Mouse (Mus musculus) MEL (cell line): Measurements from ENCODE around the gene Slc5a5. TPM values are rescaled to one million over a fixed set of nuclear protein-coding genes. Genes with fewer than 3 reads are reported as not detected.

Experiments
- DNase-seq: peaks from one replicate; pipeline ENCODE4 v3.0.0; 2011; ENCODE audit warnings: low read depth, low spot score
- H3K27ac ChIP-seq: 2 replicates; pipeline ENCODE4 v1.5.1; 2012; ENCODE audit warnings: low read depth, mild to moderate bottlenecking, control low read depth, low read length, moderate library complexity; ENCODE audit not compliant: control insufficient read depth
- H3K27me3 ChIP-seq, 2 experiments: fragments of 150-350 bp in 1 of 2; sonication (generic) in 1 of 2; 2 replicates each; pipeline ENCODE4 v1.6.1; 2012; ENCODE audit warnings: low read length in 2 of 2, mild to moderate bottlenecking in 2 of 2, improper control_type of control experiment in 1 of 2, moderate library complexity in 1 of 2; ENCODE audit not compliant: insufficient read depth in 2 of 2, control insufficient read depth in 1 of 2
- H3K36me3 ChIP-seq, 2 experiments: 2 replicates each; pipeline ENCODE4 v1.6.1; 2012 to 2014; ENCODE audit warnings: low read length in 2 of 2, improper control_type of control experiment in 1 of 2, inconsistent platforms in 1 of 2, mild to moderate bottlenecking in 1 of 2; ENCODE audit not compliant: insufficient read depth in 2 of 2, control insufficient read depth in 1 of 2
- H3K4me1 ChIP-seq, 2 experiments: fragments of 150-350 bp in 1 of 2; sonication (generic) in 1 of 2; 2 replicates each; pipeline ENCODE4 v1.6.1; 2012; ENCODE audit warnings: low read length in 2 of 2, improper control_type of control experiment in 1 of 2, mild to moderate bottlenecking in 1 of 2; ENCODE audit not compliant: insufficient read depth in 2 of 2, control insufficient read depth in 1 of 2
- H3K4me3 ChIP-seq, 2 experiments: fragments of 150-350 bp in 1 of 2; sonication (generic) in 1 of 2; 2 replicates each; pipeline ENCODE4 v1.5.1; 2012; ENCODE audit warnings: low read depth in 2 of 2, low read length in 2 of 2, mild to moderate bottlenecking in 2 of 2, moderate library complexity in 2 of 2, control low read depth in 1 of 2, improper control_type of control experiment in 1 of 2; ENCODE audit not compliant: control insufficient read depth in 1 of 2, insufficient read depth in 1 of 2
- H3K79me2 ChIP-seq: 2 replicates; pipeline ENCODE4 v1.6.1; 2012; ENCODE audit warnings: mild to moderate bottlenecking, low read length, moderate library complexity; ENCODE audit not compliant: control insufficient read depth, poor library complexity, insufficient read depth
- H3K9ac ChIP-seq: 2 replicates; pipeline ENCODE4 v1.6.1; 2012; ENCODE audit warnings: low read depth, mild to moderate bottlenecking, control low read depth, low read length, moderate library complexity; ENCODE audit not compliant: control insufficient read depth, poor library complexity, severe bottlenecking
- H3K9me3 ChIP-seq: fragments of 150-350 bp; sonication (generic); replicated peaks from 2 replicates; pipeline ENCODE4 v1.6.1; 2012; ENCODE audit warnings: mild to moderate bottlenecking, low read length, improper control_type of control experiment, moderate library complexity; ENCODE audit not compliant: insufficient read depth
- BHLHE40 ChIP-seq: IDR thresholded peaks from 2 replicates; pipeline ENCODE4 v1.6.1; 2012; ENCODE audit warnings: low read depth, mild to moderate bottlenecking, inconsistent platforms, low read length, improper control_type of control experiment, borderline replicate concordance
- CHD2 ChIP-seq: IDR thresholded peaks from 2 replicates; pipeline ENCODE4 v1.6.1; 2011; ENCODE audit warnings: low read length, improper control_type of control experiment
- E2F4 ChIP-seq: IDR thresholded peaks from 2 replicates; pipeline ENCODE4 v1.6.1; 2011; ENCODE audit warnings: low read depth, low read length, improper control_type of control experiment, borderline replicate concordance
- ELF1 ChIP-seq: IDR thresholded peaks from 2 replicates; pipeline ENCODE4 v1.6.1; 2014; ENCODE audit warnings: low read depth, mild to moderate bottlenecking, inconsistent platforms, low read length, improper control_type of control experiment, moderate library complexity
- EP300 ChIP-seq, 2 experiments: IDR thresholded peaks; 2 replicates each; pipeline ENCODE4 v1.6.1; 2011; ENCODE audit warnings: improper control_type of control experiment in 2 of 2, low read length in 2 of 2, low read depth in 1 of 2, mild to moderate bottlenecking in 1 of 2
- GATA1 ChIP-seq: IDR thresholded peaks from 2 replicates; pipeline ENCODE4 v1.6.1; 2011; ENCODE audit warnings: low read depth, low read length, improper control_type of control experiment
- HCFC1 ChIP-seq: IDR thresholded peaks from 2 replicates; pipeline ENCODE4 v1.6.1; 2012; ENCODE audit warnings: low read depth, mild to moderate bottlenecking, inconsistent platforms, low read length, improper control_type of control experiment, moderate library complexity
- MAX ChIP-seq: IDR thresholded peaks from 2 replicates; pipeline ENCODE4 v1.6.1; 2011; ENCODE audit warnings: low read length, improper control_type of control experiment
- MEF2A ChIP-seq: IDR thresholded peaks from 2 replicates; pipeline ENCODE4 v1.6.1; 2014; ENCODE audit warnings: low read depth, mild to moderate bottlenecking, inconsistent platforms, low read length, improper control_type of control experiment; ENCODE audit not compliant: poor library complexity, insufficient replicate concordance, severe bottlenecking; ENCODE audit errors: extremely low read depth
- MXI1 ChIP-seq: IDR thresholded peaks from 2 replicates; pipeline ENCODE4 v1.6.1; 2011; ENCODE audit warnings: mild to moderate bottlenecking, low read depth, low read length, improper control_type of control experiment
- MYC ChIP-seq: IDR thresholded peaks from 2 replicates; pipeline ENCODE4 v1.6.1; 2011; ENCODE audit warnings: low read depth, mild to moderate bottlenecking, low read length, improper control_type of control experiment, moderate library complexity
- NRF1 ChIP-seq: IDR thresholded peaks from 2 replicates; pipeline ENCODE4 v1.6.1; 2014; ENCODE audit warnings: low read depth, mild to moderate bottlenecking, inconsistent platforms, low read length, improper control_type of control experiment, moderate library complexity; ENCODE audit not compliant: poor library complexity, insufficient read depth, severe bottlenecking
- POLR2AphosphoS2 ChIP-seq: IDR thresholded peaks from 2 replicates; pipeline ENCODE4 v1.6.1; 2011; ENCODE audit warnings: low read length, improper control_type of control experiment
- RCOR1 ChIP-seq: IDR thresholded peaks from 2 replicates; pipeline ENCODE4 v1.6.1; 2012; ENCODE audit warnings: low read depth, mild to moderate bottlenecking, inconsistent platforms, low read length, improper control_type of control experiment
- SIN3A ChIP-seq: IDR thresholded peaks from 2 replicates; pipeline ENCODE4 v1.6.1; 2012; ENCODE audit warnings: low read length, improper control_type of control experiment, inconsistent platforms
- SMC3 ChIP-seq: IDR thresholded peaks from 2 replicates; pipeline ENCODE4 v1.6.1; 2011; ENCODE audit warnings: low read depth, low read length, improper control_type of control experiment
- TAL1 ChIP-seq: IDR thresholded peaks from 2 replicates; pipeline ENCODE4 v1.6.1; 2012; ENCODE audit warnings: mild to moderate bottlenecking, inconsistent platforms, low read length, moderate library complexity, mixed read lengths
- TBP ChIP-seq: IDR thresholded peaks from 2 replicates; pipeline ENCODE4 v1.8.0; 2011; ENCODE audit warnings: low read depth, low read length, improper control_type of control experiment
- UBTF ChIP-seq: IDR thresholded peaks from 2 replicates; pipeline ENCODE4 v1.6.1; 2012; ENCODE audit warnings: low read depth, mild to moderate bottlenecking, inconsistent platforms, low read length, improper control_type of control experiment, moderate library complexity, borderline replicate concordance; ENCODE audit not compliant: insufficient read depth
- USF2 ChIP-seq, 2 experiments: IDR thresholded peaks; 2 replicates each; pipeline ENCODE4 v1.6.1; 2011 to 2012; ENCODE audit warnings: improper control_type of control experiment in 2 of 2, low read length in 2 of 2, borderline replicate concordance in 1 of 2, inconsistent platforms in 1 of 2, low read depth in 1 of 2, mild to moderate bottlenecking in 1 of 2; ENCODE audit not compliant: insufficient read depth in 1 of 2
- ZMIZ1 ChIP-seq: IDR thresholded peaks from 2 replicates; pipeline ENCODE4 v1.6.1; 2012; ENCODE audit warnings: low read depth, mild to moderate bottlenecking, inconsistent platforms, low read length, improper control_type of control experiment, moderate library complexity
- ZNF384 ChIP-seq: IDR thresholded peaks from 2 replicates; pipeline ENCODE4 v1.6.1; 2012; ENCODE audit warnings: low read depth, mild to moderate bottlenecking, inconsistent platforms, low read length, improper control_type of control experiment
- polyA plus RNA-seq, 2 experiments: library from polyadenylated mRNA; stranded (reverse) in 1 of 2; unstranded in 1 of 2; fragments of >175 nt in 1 of 2; fragments of >200 nt in 1 of 2; gene quantifications; 2 replicates each; pipeline versions ENCODE4 v1.2.1 to v1.2.4; 2012; ENCODE audit warnings: low replicate concordance in 2 of 2, low read depth in 1 of 2; ENCODE audit not compliant: insufficient read length in 2 of 2, insufficient read depth in 1 of 2, missing spikeins in 1 of 2
- total RNA-seq: library from RNA; depleted of rRNA; stranded (reverse); fragments of 300-350 nt; gene quantifications from 2 replicates; pipeline ENCODE4 v1.2.3, GENCODE M21; 2012

Slc5a5 gene
- total and polyA plus RNA-seq, 3 experiments, result 0.12 to 0.36 TPM; not detected in 1

DNA sequence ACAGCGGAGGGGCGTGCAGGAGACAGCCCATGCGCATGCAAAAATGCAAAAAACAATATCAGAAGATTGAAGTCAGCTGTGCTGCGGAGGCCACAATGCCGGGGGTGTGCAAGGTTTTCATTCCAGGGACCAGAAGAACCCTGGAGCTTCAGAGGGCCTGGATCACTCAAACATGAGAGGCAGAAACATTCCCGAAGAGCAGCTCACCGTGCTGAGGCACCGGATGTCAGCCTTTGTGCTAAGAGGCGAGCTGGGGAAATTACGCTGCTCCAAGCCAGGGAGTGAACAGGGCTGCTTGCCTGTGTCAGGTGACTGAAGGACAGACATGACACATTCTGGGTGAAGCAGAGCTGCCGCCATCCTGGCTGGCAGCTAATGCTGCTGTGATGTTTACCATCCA is 12.0 kb downstream of the Slc5a5 start:
- no peak for TF ChIP-seq POLR2AphosphoS2
- TF ChIP-seq NRF1, result no peak
- TF ChIP-seq SMC3, result no peak
- no peak for TF ChIP-seq UBTF
- no peak for TF ChIP-seq ZNF384
- TF ChIP-seq E2F4, result no peak
- TF ChIP-seq BHLHE40, result no peak
- no peak for TF ChIP-seq TBP
- TF ChIP-seq EP300 (IDR thresholded peaks at IDR 0.05; ENCODE audit: low read depth in 1 of 2, low read length in 2 of 2), result no peak
- no peak for TF ChIP-seq CHD2
- no peak for TF ChIP-seq RCOR1
- TF ChIP-seq MAX, result no peak
- TF ChIP-seq ELF1, result no peak
- no peak for TF ChIP-seq MYC
- TF ChIP-seq ZMIZ1, result no peak
- TF ChIP-seq HCFC1, result no peak
- TF ChIP-seq SIN3A, result no peak
- TF ChIP-seq MEF2A, result no peak
- no peak for TF ChIP-seq MXI1
- no peak for TF ChIP-seq GATA1
- Histone ChIP-seq H3K9me3 (no peaks in the 10 kb centered on the region), H3K36me3 (no peaks in the 10 kb centered on the region), H3K79me2 (no peaks in the 10 kb centered on the region), H3K27me3 (no peaks in the 10 kb centered on the region), H3K4me3 (no peak overlapping the region), H3K27ac (no peak overlapping the region), H3K4me1 (no peaks in the 10 kb centered on the region), H3K9ac (no peak overlapping the region)
- no peak for DNase-seq

- Histone ChIP-seq H3K36me3 (no peaks in the 10 kb centered on the region), H3K4me1 (no peaks in the 10 kb centered on the region), H3K27me3 (no peaks in the 10 kb centered on the region), H3K79me2 (no peaks in the 10 kb centered on the region), H3K4me3 (no peak overlapping the region), H3K27ac (no peak overlapping the region), H3K9ac (no peak overlapping the region)
- no peak for DNase-seq
- TF ChIP-seq TAL1 (no peak), USF2 (IDR thresholded peaks at IDR 0.05; ENCODE audit: borderline replicate concordance in 1 of 2, insufficient read depth in 1 of 2, low read depth in 1 of 2, low read length in 2 of 2) (no peak)
- TF ChIP-seq, all 39 proteins: peak for 0
- H3K9me3 ChIP-seq, result no peaks in the 10 kb centered on the region
Measured at GRCm38 (mm10) chr8:70880126-70880525, 12.4 kb downstream of the Slc5a5 start.
